Mouse (Mus musculus) B cell, adult 62 days (primary cell): ENCODE results near the gene Spsb4. TPM values are rescaled to one million over a fixed set of nuclear protein-coding genes. Genes with fewer than 3 reads are reported as not detected.

ENCODE experiments used
- total RNA-seq: library from RNA; stranded (reverse); gene quantifications from 4 replicates; pipeline ENCODE4 v1.2.4, GENCODE M21; 2023

Gene Spsb4
- total RNA-seq: not detected in 4 replicates

DNA sequence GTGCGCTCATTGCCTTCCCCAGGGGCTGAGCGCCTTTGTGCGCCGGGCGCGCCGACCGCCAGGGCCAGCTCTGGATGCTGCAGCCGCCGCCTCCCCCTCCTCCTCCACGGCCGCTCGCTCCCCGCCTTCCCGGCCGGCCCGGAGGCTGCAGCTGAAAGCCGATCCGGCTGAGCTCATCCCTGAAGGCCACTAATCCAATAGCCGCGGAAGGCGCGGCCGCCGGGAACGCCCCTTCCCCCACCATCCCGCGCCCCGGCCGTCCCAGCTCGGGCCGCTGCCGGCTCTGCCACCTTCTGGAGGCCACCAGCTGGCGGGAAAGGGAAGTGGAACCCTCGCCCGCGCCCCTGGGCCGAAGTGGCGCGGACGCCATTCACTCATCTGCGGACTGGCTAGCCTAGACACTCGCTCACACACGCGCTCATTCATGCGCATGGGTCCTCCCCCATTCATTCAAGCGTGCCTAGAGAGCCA lies at the start of gene Spsb4:
TSS of gene Spsb4 (minus strand) at position 167 of the 471 bp plus-strand sequence.

Other genes with a start within 250 kb of the Spsb4 start
- gene Pxylp1, start 126.2 kb downstream of the Spsb4 start, total RNA-seq: 0.86 to 2.2 TPM (median 1.7 TPM) in 4 replicates
- 178 to 207 TPM (median 193 TPM) in 4 replicates for gene Slc25a36, start 92.3 kb upstream of the Spsb4 start, total RNA-seq